11 mouse cellular contexts compared by ENCODE assay signal in the genomic region with DNA sequence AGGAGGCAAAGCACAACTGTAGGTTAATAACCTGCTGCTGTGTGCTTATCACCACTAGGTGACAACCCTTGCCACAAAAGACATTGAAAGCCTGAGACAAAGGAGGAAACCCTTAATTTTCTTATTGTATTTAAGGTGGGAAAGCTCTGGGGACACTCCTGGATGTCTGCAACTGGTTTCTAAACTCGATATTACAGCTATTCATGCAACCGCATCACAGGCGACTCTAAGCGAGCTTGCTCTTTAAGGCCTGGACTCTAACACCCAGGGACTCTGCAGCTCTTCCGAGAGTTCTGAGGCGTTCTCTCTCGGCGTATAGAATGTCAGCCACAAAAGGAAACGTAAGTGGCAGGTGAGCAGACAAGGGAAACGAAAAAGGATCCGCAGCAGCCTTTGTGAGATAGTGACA.
DNase-seq lines count a peak whose midpoint lies in the region; ATAC-seq lines count a peak whose summit lies in the region.
"Had no signal": no experiment of that assay in that cellular context is flagged by ENCODE, and none has a peak within 500 bp of the region (broad histone marks: within the 10 kb centered on the region; RNA-seq: fewer than 3 reads in every experiment).

No protein-coding gene starts in this region.

- WGBS in heart, embryonic 15.5 days, result 35% methylated on average over 11 of the region's 11 CpGs
- 78% methylated on average over 11 of the region's 11 CpGs for WGBS in forebrain, embryonic 11.5 days
- WGBS in midbrain, embryonic 10.5 days, result 70% methylated on average over 11 of the region's 11 CpGs

- H3K9ac ChIP-seq in heart, embryonic 15.5 days, result no peak overlapping the region
- H3K9ac ChIP-seq in forebrain, embryonic 11.5 days (ENCODE audit: low read length), result no peak overlapping the region
- H3K9ac ChIP-seq: limb, embryonic 15.5 days had no signal

- no peak for ATAC-seq in heart, embryonic 15.5 days (replicated peaks; ENCODE audit: insufficient number of reproducible peaks, insufficient read depth, low FRiP score, low read depth)
- ATAC-seq in forebrain, embryonic 11.5 days (replicated peaks; ENCODE audit: low FRiP score), result no peak

- peaks cover 3% of the 10 kb centered on the region; the same call in 1 of the 2 replicates for H3K36me3 ChIP-seq in heart, embryonic 15.5 days
- no peaks in the 10 kb centered on the region for H3K36me3 ChIP-seq in forebrain, embryonic 11.5 days (ENCODE audit: control insufficient read depth, insufficient read depth, low read length)
- peaks cover 34% of the 10 kb centered on the region for H3K36me3 ChIP-seq in midbrain, embryonic 10.5 days

- H3K9me3 ChIP-seq in heart, embryonic 15.5 days (replicated peaks), result no peaks in the 10 kb centered on the region
- H3K9me3 ChIP-seq in forebrain, embryonic 11.5 days (ENCODE audit: control insufficient read depth, low read length), result no peaks in the 10 kb centered on the region
- no peaks in the 10 kb centered on the region for H3K9me3 ChIP-seq in midbrain, embryonic 10.5 days (replicated peaks)
- H3K9me3 ChIP-seq: limb, embryonic 15.5 days had no signal

- H3K27ac ChIP-seq in heart, embryonic 15.5 days, result no peak overlapping the region
- no peak overlapping the region for H3K27ac ChIP-seq in forebrain, embryonic 11.5 days (ENCODE audit: low read depth, low read length)
- H3K27ac ChIP-seq in midbrain, embryonic 10.5 days (replicated peaks), result peak overlapping the region; percentile 46; the same call in 1 of the 2 replicates
- H3K27ac ChIP-seq: limb, embryonic 15.5 days had no signal

- peak overlapping the region; percentile 29; the same call in 1 of the 2 replicates for H3K4me2 ChIP-seq in heart, embryonic 15.5 days
- H3K4me2 ChIP-seq in forebrain, embryonic 11.5 days (ENCODE audit: low read depth, low read length, severe bottlenecking), result no peak overlapping the region
- H3K4me2 ChIP-seq: limb, embryonic 15.5 days had no signal

- intact Hi-C loops in heart, postnatal 10 days (cut with DNase I), result no loop called here

- no peak for DNase-seq in heart, postnatal 10 days
- peak; percentile 10 for DNase-seq in brain, embryonic 18.5 days (ENCODE audit: low read depth, low spot score)
- peak; percentile 32 for DNase-seq in forebrain, embryonic 11.5 days (ENCODE audit: low spot score)
- no peak for DNase-seq in midbrain, embryonic 10.5 days (ENCODE audit: low spot score)
- no peak for DNase-seq in B cell, adult 2 months
- DNase-seq in adrenal gland, postnatal 10 days, result no peak
- DNase-seq: adrenal gland, adult 8-10 months; kidney, postnatal 10 days; thymus, adult 2 months had no signal

- no peak overlapping the region for H3K4me3 ChIP-seq in heart, embryonic 15.5 days
- H3K4me3 ChIP-seq in forebrain, embryonic 11.5 days (ENCODE audit: low read depth, low read length), result no peak overlapping the region
- no peak overlapping the region for H3K4me3 ChIP-seq in midbrain, embryonic 10.5 days
- H3K4me3 ChIP-seq: limb, embryonic 15.5 days had no signal

- 0 out of 2 replicates have a peak, but pooled peaks cover 2% of the 10 kb centered on the region for H3K4me1 ChIP-seq in heart, embryonic 15.5 days (replicated peaks)
- H3K4me1 ChIP-seq in forebrain, embryonic 11.5 days (replicated peaks; ENCODE audit: control insufficient read depth, insufficient read depth, low read length), result 0 out of 2 replicates have a peak, but pooled peaks cover 2% of the 10 kb centered on the region
- H3K4me1 ChIP-seq in midbrain, embryonic 10.5 days, result peaks cover 12% of the 10 kb centered on the region
- H3K4me1 ChIP-seq: limb, embryonic 15.5 days had no signal

- no peaks in the 10 kb centered on the region for H3K27me3 ChIP-seq in heart, embryonic 15.5 days
- no peaks in the 10 kb centered on the region for H3K27me3 ChIP-seq in forebrain, embryonic 11.5 days (ENCODE audit: control insufficient read depth, insufficient read depth, low read length)
- H3K27me3 ChIP-seq in midbrain, embryonic 10.5 days (ENCODE audit: low read depth, poor library complexity, severe bottlenecking), result no peaks in the 10 kb centered on the region
- H3K27me3 ChIP-seq: limb, embryonic 15.5 days had no signal

Comparison
In these comparisons a context has a peak if more than half of its experiments do, and no peak if none do; other contexts are left out.
1. DNase-seq: peak in brain, embryonic 18.5 days (single experiment) and forebrain, embryonic 11.5 days (single experiment); none in heart, postnatal 10 days (0 of 2), midbrain, embryonic 10.5 days (single experiment), B cell, adult 2 months (0 of 2) and adrenal gland, postnatal 10 days (single experiment).